Mouse (Mus musculus): ENCODE results near the gene Slco2a1. TPM values are rescaled to one million over a fixed set of nuclear protein-coding genes. Genes with fewer than 3 reads are reported as not detected.

Slco2a1 gene
- total and polyA plus RNA-seq, 3 experiments = 0.14 TPM; not detected in 2

GRCm38 (mm10) chr9:103086736-103087135 is 98.2 kb downstream of the Slco2a1 start:
- H3K4me3 ChIP-seq (replicated peaks in 1 of 3; ENCODE audit: low read depth in 2 of 3, low read length in 2 of 3, poor library complexity in 1 of 3) = no peak overlapping the region
- no peak overlapping the region for H3K4me2 ChIP-seq (ENCODE audit: insufficient read depth, low read depth, poor library complexity, severe bottlenecking)
- H3K9me3 ChIP-seq (replicated peaks; ENCODE audit: low read length) = no peaks in the 10 kb centered on the region
- H3K9ac ChIP-seq (ENCODE audit: insufficient read depth, low read depth) = no peak overlapping the region
- H3K27ac ChIP-seq (ENCODE audit: insufficient read depth, low read depth) = no peak overlapping the region
- in situ Hi-C loops (cut with MboI; ENCODE audit: low pct_ligation_motif_present, low pct_unique_long_range_greater_than_20kb, low sequenced_read_pairs) (no loop called here), dilution Hi-C loops (cut with MboI; ENCODE audit: extremely low pct_ligation_motif_present, extremely low pct_unique_long_range_greater_than_20kb, low sequenced_read_pairs) (no loop called here)
- TF ChIP-seq EP300 (IDR thresholded peaks at IDR 0.05; ENCODE audit: low read length) (no peak), SIN3A (IDR thresholded peaks at IDR 0.05; ENCODE audit: low read length) (no peak), KAT2A (IDR thresholded peaks at IDR 0.05; ENCODE audit: insufficient replicate concordance, low read length) (no peak), MAZ (IDR thresholded peaks at IDR 0.05; ENCODE audit: low read depth, low read length) (no peak), JUND (conservative IDR thresholded peaks at IDR 0.05; ENCODE audit: low read depth, low read length) (no peak), MAX (IDR thresholded peaks at IDR 0.05; ENCODE audit: low read length) (no peak), TBP (conservative IDR thresholded peaks at IDR 0.05; ENCODE audit: low read depth, low read length) (no peak), CHD2 (IDR thresholded peaks at IDR 0.05; ENCODE audit: low read length) (no peak), CHD1 (IDR thresholded peaks at IDR 0.05; ENCODE audit: low read depth, low read length) (no peak), JUN (IDR thresholded peaks at IDR 0.05; ENCODE audit: insufficient read depth, low read depth, low read length) (no peak), RAD21 (IDR thresholded peaks at IDR 0.05; ENCODE audit: low read depth, low read length) (no peak), E2F4 (IDR thresholded peaks at IDR 0.05; ENCODE audit: insufficient replicate concordance, low read depth, low read length) (no peak), NRF1 (IDR thresholded peaks at IDR 0.05; ENCODE audit: low read depth, low read length) (no peak), MXI1 (IDR thresholded peaks at IDR 0.05; ENCODE audit: low read depth, low read length) (no peak), POLR2A (IDR thresholded peaks at IDR 0.05; ENCODE audit: low read depth, low read length) (no peak), MYC (IDR thresholded peaks at IDR 0.05; ENCODE audit: low read depth, low read length) (no peak), PAX5 (IDR thresholded peaks at IDR 0.05; ENCODE audit: low read length) (no peak), UBTF (IDR thresholded peaks at IDR 0.05; ENCODE audit: low read depth, low read length) (no peak), RCOR1 (conservative IDR thresholded peaks at IDR 0.05; ENCODE audit: low read depth, low read length) (no peak)
- no peak for DNase-seq (ENCODE audit: extremely low read depth)
- peaks cover 2 to 8% of the 10 kb centered on the region in 2 experiments; a peak in 3 of 4 replicates for H3K4me1 ChIP-seq (ENCODE audit: control insufficient read depth in 1 of 2, insufficient read depth in 2 of 2)
- no peaks in the 10 kb centered on the region for H3K36me3 ChIP-seq (replicated peaks in 1 of 2; ENCODE audit: control insufficient read depth in 1 of 2, insufficient read depth in 1 of 2, low read length in 1 of 2)
- peaks cover 85% of the 10 kb centered on the region for H3K27me3 ChIP-seq (replicated peaks)
- H3K79me2 ChIP-seq (replicated peaks; ENCODE audit: control insufficient read depth, extremely low read depth, insufficient read depth, poor library complexity, severe bottlenecking) = no peaks in the 10 kb centered on the region

GRCm38 (mm10) chr9:103087301-103087700 is 98.8 kb downstream of the Slco2a1 start:
- Histone ChIP-seq H3K79me2 (replicated peaks; ENCODE audit: control insufficient read depth, extremely low read depth, insufficient read depth, poor library complexity, severe bottlenecking) (no peaks in the 10 kb centered on the region), H3K4me2 (ENCODE audit: insufficient read depth, low read depth, poor library complexity, severe bottlenecking) (no peak overlapping the region), H3K9ac (ENCODE audit: insufficient read depth, low read depth) (no peak overlapping the region), H3K36me3 (replicated peaks in 1 of 2; ENCODE audit: control insufficient read depth in 1 of 2, insufficient read depth in 1 of 2, low read length in 1 of 2) (no peaks in the 10 kb centered on the region), H3K27ac (ENCODE audit: insufficient read depth, low read depth) (no peak overlapping the region), H3K27me3 (replicated peaks) (peaks cover 80% of the 10 kb centered on the region), H3K9me3 (replicated peaks; ENCODE audit: low read length) (no peaks in the 10 kb centered on the region), H3K4me1 (ENCODE audit: control insufficient read depth in 1 of 2, insufficient read depth in 2 of 2) (peaks cover 3 to 12% of the 10 kb centered on the region in 2 experiments), H3K4me3 (replicated peaks in 1 of 3; ENCODE audit: low read depth in 2 of 3, low read length in 2 of 3, poor library complexity in 1 of 3) (no peak overlapping the region)
- dilution Hi-C loops (cut with MboI; ENCODE audit: extremely low pct_ligation_motif_present, extremely low pct_unique_long_range_greater_than_20kb, low sequenced_read_pairs) (no loop called here), in situ Hi-C loops (cut with MboI; ENCODE audit: low pct_ligation_motif_present, low pct_unique_long_range_greater_than_20kb, low sequenced_read_pairs) (no loop called here)
- no peak for DNase-seq (ENCODE audit: extremely low read depth)
- no peak for TF ChIP-seq E2F4 (IDR thresholded peaks at IDR 0.05; ENCODE audit: insufficient replicate concordance, low read depth, low read length)
- no peak for TF ChIP-seq PAX5 (IDR thresholded peaks at IDR 0.05; ENCODE audit: low read length)
- TF ChIP-seq HCFC1 (IDR thresholded peaks at IDR 0.05; ENCODE audit: low read depth, low read length) = no peak
- no peak for TF ChIP-seq SMC3 (IDR thresholded peaks at IDR 0.05; ENCODE audit: low read depth, low read length)
- TF ChIP-seq TCF12 (IDR thresholded peaks at IDR 0.05; ENCODE audit: low read depth, low read length) = no peak
- TF ChIP-seq CHD2 (IDR thresholded peaks at IDR 0.05; ENCODE audit: low read length) = no peak
- no peak for TF ChIP-seq MEF2A (IDR thresholded peaks at IDR 0.05; ENCODE audit: borderline replicate concordance, low read depth, low read length)
- TF ChIP-seq POLR2A (IDR thresholded peaks at IDR 0.05; ENCODE audit: low read depth, low read length) = no peak
- TF ChIP-seq POLR2AphosphoS2 (IDR thresholded peaks at IDR 0.05; ENCODE audit: low read depth, low read length) = no peak
- no peak for TF ChIP-seq IRF4 (IDR thresholded peaks at IDR 0.05; ENCODE audit: low read depth, low read length)
- no peak for TF ChIP-seq BHLHE40 (IDR thresholded peaks at IDR 0.05; ENCODE audit: low read depth, low read length)
- TF ChIP-seq ZC3H11A (IDR thresholded peaks at IDR 0.05; ENCODE audit: low read depth, low read length) = no peak
- TF ChIP-seq ZKSCAN1 (IDR thresholded peaks at IDR 0.05; ENCODE audit: borderline replicate concordance, low read depth, low read length) = no peak
- no peak for TF ChIP-seq RCOR1 (conservative IDR thresholded peaks at IDR 0.05; ENCODE audit: low read depth, low read length)
- no peak for TF ChIP-seq MAZ (IDR thresholded peaks at IDR 0.05; ENCODE audit: low read depth, low read length)
- TF ChIP-seq NELFE (IDR thresholded peaks at IDR 0.05; ENCODE audit: low read depth, low read length) = no peak

Data from CH12.LX (cell line).